Mouse (Mus musculus): ENCODE measurements at regions not wholly inside any gene's neighbourhood (a gene's known extent, or its start where the extent isn't known, plus 50 kb on each side); places are given as distances from the start of the nearest gene placed in this dataset.

GRCm38 (mm10) chr11:19202602-19203517, 184.1 kb upstream of the Meis1 start:
- Histone ChIP-seq H3K9ac (ENCODE audit: low read length) (no peak overlapping the region), H3K4me3 (ENCODE audit: low read depth, low read length) (no peak overlapping the region), H3K9me3 (ENCODE audit: control insufficient read depth, low read length) (no peaks in the 10 kb centered on the region), H3K4me1 (replicated peaks; ENCODE audit: control insufficient read depth, insufficient read depth, low read length) (no peaks in the 10 kb centered on the region; the same call in 1 of the 2 replicates), H3K27me3 (replicated peaks; ENCODE audit: control insufficient read depth, insufficient read depth, low read length) (no peaks in the 10 kb centered on the region), H3K27ac (ENCODE audit: low read depth) (no peak overlapping the region), H3K36me3 (ENCODE audit: control insufficient read depth, insufficient read depth, low read length) (no peaks in the 10 kb centered on the region), H3K4me2 (ENCODE audit: low read length) (no peak overlapping the region)
- ATAC-seq (replicated peaks; ENCODE audit: low FRiP score, low TSS enrichment, low read depth) = no peak
- no peak for DNase-seq (ENCODE audit: low spot score)
- 73% methylated on average over 8 of the region's 8 CpGs for whole genome bisulfite sequencing

- no peak overlapping the region for H3K4me2 ChIP-seq (ENCODE audit: low read length)
- no peak overlapping the region for H3K27ac ChIP-seq (ENCODE audit: low read depth)
- H3K36me3 ChIP-seq (ENCODE audit: control insufficient read depth, insufficient read depth, low read length) = no peaks in the 10 kb centered on the region
- DNase-seq (ENCODE audit: low spot score) (no peak), ATAC-seq (replicated peaks; ENCODE audit: low FRiP score, low TSS enrichment, low read depth) (no peak)
- no peak overlapping the region for H3K4me3 ChIP-seq (ENCODE audit: low read depth, low read length)
- no peaks in the 10 kb centered on the region; the same call in 1 of the 2 replicates for H3K4me1 ChIP-seq (replicated peaks; ENCODE audit: control insufficient read depth, insufficient read depth, low read length)
- H3K9ac ChIP-seq (ENCODE audit: low read length) = no peak overlapping the region
- no peaks in the 10 kb centered on the region for H3K27me3 ChIP-seq (replicated peaks; ENCODE audit: control insufficient read depth, insufficient read depth, low read length)
- WGBS = 77% methylated on average over 4 of the region's 4 CpGs
- H3K9me3 ChIP-seq (ENCODE audit: control insufficient read depth, low read length) = no peaks in the 10 kb centered on the region
These were observed 184.7 kb upstream of the Meis1 start for GRCm38 (mm10) chr11:19203518-19203900.

GRCm38 (mm10) chr11:19203968-19204367, 185.2 kb upstream of the Meis1 start:
- H3K27ac ChIP-seq (ENCODE audit: low read depth) = no peak overlapping the region
- no peaks in the 10 kb centered on the region for H3K27me3 ChIP-seq (replicated peaks; ENCODE audit: control insufficient read depth, insufficient read depth, low read length)
- no peak for DNase-seq (ENCODE audit: low spot score)
- no peak for ATAC-seq (replicated peaks; ENCODE audit: low FRiP score, low TSS enrichment, low read depth)
- no peaks in the 10 kb centered on the region; the same call in 1 of the 2 replicates for H3K4me1 ChIP-seq (replicated peaks; ENCODE audit: control insufficient read depth, insufficient read depth, low read length)
- H3K36me3 ChIP-seq (ENCODE audit: control insufficient read depth, insufficient read depth, low read length) = no peaks in the 10 kb centered on the region
- H3K4me3 ChIP-seq (ENCODE audit: low read depth, low read length) = no peak overlapping the region
- H3K9me3 ChIP-seq (ENCODE audit: control insufficient read depth, low read length) = no peaks in the 10 kb centered on the region
- H3K9ac ChIP-seq (ENCODE audit: low read length) = no peak overlapping the region
- WGBS = 38% methylated on average over 5 of the region's 5 CpGs
- H3K4me2 ChIP-seq (ENCODE audit: low read length) = no peak overlapping the region

DNA sequence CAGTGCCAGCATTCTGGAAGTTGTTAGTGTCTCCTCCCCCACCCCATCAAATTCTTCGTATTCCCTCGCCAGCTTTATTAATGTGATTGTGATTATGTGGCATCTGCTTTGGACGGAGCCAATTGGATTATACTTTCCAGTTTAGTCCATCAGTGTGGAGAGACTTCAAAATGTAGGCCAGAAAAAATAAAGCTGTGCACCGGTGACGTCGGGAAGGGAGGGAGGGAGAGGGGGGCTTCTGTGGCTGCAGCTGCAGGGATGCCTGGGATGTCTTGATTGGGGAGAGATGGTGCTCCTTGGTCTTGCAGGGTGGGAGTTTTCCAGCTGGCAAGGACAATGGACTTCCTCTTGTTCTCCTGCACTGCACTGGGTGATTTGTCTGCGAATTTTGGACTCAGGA, 185.7 kb upstream of the Meis1 start:
- 0 out of 2 replicates have a peak overlapping the region, but pooled peaks have one; percentile 9 for H3K27ac ChIP-seq (ENCODE audit: low read depth)
- H3K9me3 ChIP-seq (ENCODE audit: control insufficient read depth, low read length) = no peaks in the 10 kb centered on the region
- no peak overlapping the region for H3K4me3 ChIP-seq (ENCODE audit: low read depth, low read length)
- no peaks in the 10 kb centered on the region for H3K27me3 ChIP-seq (replicated peaks; ENCODE audit: control insufficient read depth, insufficient read depth, low read length)
- 0 out of 2 replicates have a peak, but pooled peaks have one; percentile 43 for ATAC-seq (replicated peaks; ENCODE audit: low FRiP score, low TSS enrichment, low read depth)
- 35% methylated on average over 7 of the region's 7 CpGs for WGBS
- peak; percentile 58 for DNase-seq (ENCODE audit: low spot score)
- H3K9ac ChIP-seq (ENCODE audit: low read length) = no peak overlapping the region
- no peaks in the 10 kb centered on the region; the same call in 1 of the 2 replicates for H3K4me1 ChIP-seq (replicated peaks; ENCODE audit: control insufficient read depth, insufficient read depth, low read length)
- no peaks in the 10 kb centered on the region for H3K36me3 ChIP-seq (ENCODE audit: control insufficient read depth, insufficient read depth, low read length)
- H3K4me2 ChIP-seq (ENCODE audit: low read length) = peak overlapping the region; percentile 18; the same call in 1 of the 2 replicates

- no peak for DNase-seq (ENCODE audit: low spot score)
- Histone ChIP-seq H3K36me3 (ENCODE audit: control insufficient read depth, insufficient read depth, low read length) (no peaks in the 10 kb centered on the region), H3K27ac (ENCODE audit: low read depth) (peak overlapping the region; percentile 9; the same call in 1 of the 2 replicates), H3K4me1 (replicated peaks; ENCODE audit: control insufficient read depth, insufficient read depth, low read length) (no peaks in the 10 kb centered on the region; the same call in 1 of the 2 replicates), H3K9me3 (ENCODE audit: control insufficient read depth, low read length) (no peaks in the 10 kb centered on the region), H3K4me3 (ENCODE audit: low read depth, low read length) (no peak overlapping the region), H3K27me3 (replicated peaks; ENCODE audit: control insufficient read depth, insufficient read depth, low read length) (no peaks in the 10 kb centered on the region), H3K4me2 (ENCODE audit: low read length) (no peak overlapping the region), H3K9ac (ENCODE audit: low read length) (no peak overlapping the region)
- ATAC-seq (replicated peaks; ENCODE audit: low FRiP score, low TSS enrichment, low read depth) = no peak
These were observed 186.4 kb upstream of the Meis1 start for GRCm38 (mm10) chr11:19205174-19205573.

- DNase-seq (ENCODE audit: low spot score) (no peak), ATAC-seq (replicated peaks; ENCODE audit: low FRiP score, low TSS enrichment, low read depth) (no peak)
- Histone ChIP-seq H3K4me2 (ENCODE audit: low read length) (no peak overlapping the region), H3K9me3 (ENCODE audit: control insufficient read depth, low read length) (no peaks in the 10 kb centered on the region), H3K27ac (ENCODE audit: low read depth) (no peak overlapping the region), H3K9ac (ENCODE audit: low read length) (no peak overlapping the region), H3K27me3 (replicated peaks; ENCODE audit: control insufficient read depth, insufficient read depth, low read length) (no peaks in the 10 kb centered on the region), H3K4me3 (ENCODE audit: low read depth, low read length) (no peak overlapping the region), H3K36me3 (ENCODE audit: control insufficient read depth, insufficient read depth, low read length) (no peaks in the 10 kb centered on the region), H3K4me1 (replicated peaks; ENCODE audit: control insufficient read depth, insufficient read depth, low read length) (no peaks in the 10 kb centered on the region)
- 71% methylated on average over 3 of the region's 3 CpGs for WGBS
These were observed 200.7 kb upstream of the Meis1 start for GRCm38 (mm10) chr11:19219476-19219875.

GRCm38 (mm10) chr11:19221442-19221841, 202.7 kb upstream of the Meis1 start:
- Histone ChIP-seq H3K4me3 (ENCODE audit: low read depth, low read length) (no peak overlapping the region), H3K9me3 (ENCODE audit: control insufficient read depth, low read length) (no peaks in the 10 kb centered on the region), H3K27ac (ENCODE audit: low read depth) (no peak overlapping the region), H3K27me3 (replicated peaks; ENCODE audit: control insufficient read depth, insufficient read depth, low read length) (no peaks in the 10 kb centered on the region), H3K4me2 (ENCODE audit: low read length) (no peak overlapping the region), H3K4me1 (replicated peaks; ENCODE audit: control insufficient read depth, insufficient read depth, low read length) (no peaks in the 10 kb centered on the region), H3K36me3 (ENCODE audit: control insufficient read depth, insufficient read depth, low read length) (no peaks in the 10 kb centered on the region), H3K9ac (ENCODE audit: low read length) (no peak overlapping the region)
- no peak for ATAC-seq (replicated peaks; ENCODE audit: low FRiP score, low TSS enrichment, low read depth)
- no peak for DNase-seq (ENCODE audit: low spot score)
- WGBS = 100% methylated on average over 1 of the region's 1 CpGs

GRCm38 (mm10) chr11:19226756-19227155, 208.0 kb upstream of the Meis1 start:
- H3K27me3 ChIP-seq (replicated peaks; ENCODE audit: control insufficient read depth, insufficient read depth, low read length) = no peaks in the 10 kb centered on the region
- no peak overlapping the region for H3K4me2 ChIP-seq (ENCODE audit: low read length)
- H3K27ac ChIP-seq (ENCODE audit: low read depth) = no peak overlapping the region
- no peaks in the 10 kb centered on the region for H3K4me1 ChIP-seq (replicated peaks; ENCODE audit: control insufficient read depth, insufficient read depth, low read length)
- no peak for ATAC-seq (replicated peaks; ENCODE audit: low FRiP score, low TSS enrichment, low read depth)
- no peaks in the 10 kb centered on the region for H3K36me3 ChIP-seq (ENCODE audit: control insufficient read depth, insufficient read depth, low read length)
- no peaks in the 10 kb centered on the region for H3K9me3 ChIP-seq (ENCODE audit: control insufficient read depth, low read length)
- DNase-seq (ENCODE audit: low spot score) = no peak
- H3K9ac ChIP-seq (ENCODE audit: low read length) = no peak overlapping the region
- WGBS = 81% methylated on average over 2 of the region's 2 CpGs
- H3K4me3 ChIP-seq (ENCODE audit: low read depth, low read length) = no peak overlapping the region

DNA sequence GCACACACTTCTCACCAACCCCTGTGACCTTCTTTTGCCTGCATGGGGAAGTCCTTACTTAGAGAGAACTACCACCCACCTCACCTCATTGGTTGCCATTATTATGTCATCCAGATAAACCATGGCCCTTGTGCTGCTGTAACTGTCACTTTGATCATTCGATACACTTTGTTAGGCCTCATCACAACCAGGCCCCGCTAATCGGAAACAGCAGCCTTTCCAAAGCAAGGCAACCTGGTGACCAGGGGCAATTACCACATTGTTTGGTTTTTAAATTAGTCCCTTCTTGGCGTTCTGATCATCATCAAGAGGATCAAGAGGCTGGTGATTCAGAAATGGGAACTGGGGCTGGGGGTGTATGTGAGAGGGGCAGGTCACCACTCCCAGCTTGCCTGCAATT, 208.9 kb upstream of the Meis1 start:
- Histone ChIP-seq H3K9me3 (ENCODE audit: control insufficient read depth, low read length) (no peaks in the 10 kb centered on the region), H3K27me3 (replicated peaks; ENCODE audit: control insufficient read depth, insufficient read depth, low read length) (no peaks in the 10 kb centered on the region), H3K27ac (ENCODE audit: low read depth) (no peak overlapping the region), H3K4me1 (replicated peaks; ENCODE audit: control insufficient read depth, insufficient read depth, low read length) (no peaks in the 10 kb centered on the region), H3K36me3 (ENCODE audit: control insufficient read depth, insufficient read depth, low read length) (no peaks in the 10 kb centered on the region), H3K4me3 (ENCODE audit: low read depth, low read length) (no peak overlapping the region), H3K9ac (ENCODE audit: low read length) (no peak overlapping the region), H3K4me2 (ENCODE audit: low read length) (no peak overlapping the region)
- ATAC-seq (replicated peaks; ENCODE audit: low FRiP score, low TSS enrichment, low read depth) (no peak), DNase-seq (ENCODE audit: low spot score) (no peak)
- 62% methylated on average over 4 of the region's 4 CpGs for WGBS

Measured in intestine, embryonic 14.5 days (tissue).